Mouse (Mus musculus) heart, adult 8-10 months (tissue): ENCODE measurements around the gene Acp1. TPM values are rescaled to one million over a fixed set of nuclear protein-coding genes. Genes with fewer than 3 reads are reported as not detected.

Experiments used
- DNase-seq: peaks from one replicate; pipeline ENCODE4 v3.0.0; 2022; ENCODE audit warnings: low spot score
- total RNA-seq, 4 experiments: library from RNA; stranded (reverse); gene quantifications; 2 replicates each; pipeline ENCODE4 v1.2.4; 2022

Acp1 gene
- total RNA-seq, result 10 to 100 TPM; 28.5 to 35.6 (median 30.3) TPM

DNA sequence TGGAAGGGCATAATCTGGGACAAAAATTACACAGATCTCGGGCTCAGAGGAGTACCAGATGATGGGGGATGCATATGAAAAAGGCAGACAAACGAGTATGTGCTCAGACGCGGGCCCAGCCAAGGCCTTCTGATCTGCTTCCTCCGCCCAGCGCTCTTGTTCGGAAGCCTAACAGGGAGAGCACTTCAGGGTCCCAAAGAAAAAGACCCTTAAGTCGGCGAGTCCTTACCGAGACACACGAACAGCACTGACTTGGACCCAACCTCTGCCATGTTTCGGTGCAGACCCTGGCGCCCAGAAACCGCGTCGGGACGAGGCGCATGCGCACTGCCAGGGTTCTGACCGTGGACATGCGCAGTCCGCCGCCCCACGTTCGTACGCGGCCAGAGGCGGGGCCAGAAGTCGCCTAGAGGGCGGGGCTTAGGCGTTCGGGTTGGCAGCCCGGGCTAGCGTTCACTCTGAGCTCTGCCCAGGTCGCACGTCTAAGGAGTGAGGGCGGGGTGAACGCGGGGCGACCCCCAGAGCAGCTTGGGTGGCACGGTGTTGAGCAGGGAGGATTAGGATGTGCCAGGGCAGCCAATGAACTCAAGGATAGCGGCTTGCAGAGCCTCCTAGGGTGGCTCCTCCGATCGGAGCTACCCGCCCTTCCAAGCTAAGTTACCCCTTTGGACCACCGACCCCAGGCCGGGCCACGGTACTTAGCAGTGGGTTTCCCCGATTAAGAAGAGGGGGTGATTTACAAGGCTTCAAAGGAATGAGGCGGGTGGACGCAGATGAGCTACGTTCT is at the start of gene Acp1, which contains the start of gene Sh3yl1:
TSS of gene Acp1 (minus strand) at position 329 of the 787 bp plus-strand sequence.
TSS of gene Sh3yl1 (plus strand) at position 408 of the 787 bp plus-strand sequence.
- DNase-seq, result peak; percentile 95

DNA sequence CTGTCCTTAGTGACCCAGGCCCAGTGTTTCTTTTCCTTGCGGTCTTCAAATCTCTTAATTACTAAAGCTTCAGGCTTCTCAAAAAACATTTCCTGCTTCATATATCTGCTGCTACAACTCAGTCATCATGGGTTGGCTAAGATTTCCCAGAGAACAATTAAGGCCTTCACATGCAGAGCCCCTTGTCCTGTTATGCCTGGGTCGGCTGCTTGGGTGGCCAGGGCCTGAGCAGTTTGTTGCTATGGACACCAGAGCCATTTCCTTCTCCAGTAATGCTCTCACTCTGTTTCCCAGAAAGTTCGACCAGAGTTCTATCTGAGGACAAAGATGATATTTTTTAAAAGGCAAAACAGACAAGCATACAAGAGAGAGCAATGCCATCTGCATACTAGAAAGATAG is 32.8 kb upstream of the Acp1 start:
- DNase-seq, result no peak

DNA sequence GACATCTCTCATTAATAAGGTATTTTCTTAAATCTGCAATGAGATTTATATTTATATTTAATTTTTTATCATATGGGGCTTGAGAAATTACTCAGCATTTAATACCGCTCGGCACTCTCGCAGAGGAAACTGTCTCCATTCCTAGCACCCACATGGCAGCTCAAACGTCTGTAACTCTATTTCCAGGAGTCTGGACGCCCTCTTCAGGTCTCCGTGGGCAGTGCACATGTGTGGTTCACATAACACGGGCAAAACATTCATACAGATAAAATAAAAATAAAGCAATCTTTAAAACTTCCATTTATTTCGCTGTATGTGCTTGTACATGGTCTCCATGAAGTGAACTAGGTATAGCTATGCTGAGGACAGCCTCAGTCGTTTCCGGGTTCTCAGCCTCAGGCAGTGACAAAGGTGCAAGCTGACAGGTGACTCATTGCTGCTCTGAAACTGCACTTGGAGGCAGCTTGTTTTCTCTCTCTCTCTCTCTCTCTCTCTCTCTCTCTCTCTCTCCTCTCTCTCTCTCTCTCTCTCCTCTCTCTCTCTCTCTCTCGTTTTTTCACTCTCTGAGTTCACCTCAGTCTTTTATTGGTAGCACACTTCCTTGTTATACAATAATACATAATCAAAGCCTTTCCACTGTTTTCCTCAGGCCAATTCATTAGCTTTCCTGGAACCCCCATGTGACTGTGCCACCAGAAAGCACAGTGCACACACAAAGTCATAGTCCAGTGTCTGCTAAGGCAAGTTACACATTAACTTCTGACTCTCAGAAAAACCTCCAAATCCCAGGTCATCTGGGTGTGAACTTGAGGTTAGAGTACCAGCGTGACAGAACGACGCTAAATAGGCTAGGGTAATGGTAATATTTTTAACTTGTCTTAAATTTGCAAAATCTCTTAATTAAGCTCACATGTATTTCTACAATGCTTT is 31.9 kb upstream of the Acp1 start:
- no peak for DNase-seq

DNA sequence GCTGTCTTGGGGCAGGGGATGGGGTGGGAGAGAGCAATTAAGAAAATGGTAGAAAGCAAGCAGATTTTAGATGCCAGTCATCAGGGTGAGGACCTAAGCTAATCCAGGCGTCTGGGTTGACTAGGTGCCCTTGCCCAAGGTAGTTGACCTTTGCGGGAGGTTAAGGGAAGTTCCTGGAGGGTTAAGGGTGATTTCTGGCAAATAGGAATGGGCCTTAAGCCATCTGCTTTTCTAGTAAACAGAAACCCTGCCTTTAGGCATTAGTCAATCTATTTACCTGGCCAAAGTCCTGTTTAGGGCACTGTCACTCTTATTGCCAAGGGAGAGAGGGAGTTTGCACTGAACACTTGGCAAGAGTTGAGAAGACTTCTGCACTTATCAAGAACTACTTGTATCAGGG is 25.5 kb upstream of the Acp1 start:
- no peak for DNase-seq

DNA sequence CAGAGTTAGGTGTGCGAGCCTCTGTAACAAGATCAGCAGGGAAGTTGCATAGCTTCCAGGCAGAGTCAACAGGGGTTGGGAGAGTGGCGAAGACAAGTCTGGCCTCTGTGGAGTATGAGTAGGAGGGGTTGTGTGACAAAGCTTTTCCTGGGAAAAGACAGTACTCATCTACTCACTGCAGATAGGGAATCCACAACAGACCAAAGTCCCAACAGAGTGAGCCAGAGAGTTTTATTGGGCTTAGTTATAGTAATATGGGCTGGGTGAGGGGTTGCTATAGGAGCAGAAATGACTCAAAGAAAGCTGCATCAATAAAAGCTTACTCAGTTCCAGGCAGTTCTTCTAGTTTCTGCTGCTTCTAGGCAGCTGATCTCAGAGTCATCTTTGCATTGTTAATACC is 21.9 kb upstream of the Acp1 start:
- DNase-seq, result no peak

DNA sequence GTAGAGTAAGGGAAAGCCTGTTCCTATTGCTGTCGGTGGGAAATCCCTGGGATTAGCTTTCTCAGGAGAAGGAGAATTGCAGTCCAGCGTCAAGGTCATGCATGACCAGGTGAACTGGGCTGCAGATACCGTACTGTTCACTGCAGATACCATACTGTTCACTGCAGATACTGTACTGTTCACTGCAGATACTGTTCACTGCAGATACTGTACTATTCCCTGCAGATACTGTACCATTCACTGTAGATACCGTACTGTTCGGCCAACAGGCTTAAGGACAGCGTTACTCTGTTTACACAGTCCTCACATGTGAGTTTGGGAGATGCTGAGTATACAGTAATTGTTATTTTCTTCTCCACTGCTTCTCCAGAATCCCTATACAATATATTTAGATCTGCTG is 16.8 kb upstream of the Acp1 start:
- no peak for DNase-seq

DNA sequence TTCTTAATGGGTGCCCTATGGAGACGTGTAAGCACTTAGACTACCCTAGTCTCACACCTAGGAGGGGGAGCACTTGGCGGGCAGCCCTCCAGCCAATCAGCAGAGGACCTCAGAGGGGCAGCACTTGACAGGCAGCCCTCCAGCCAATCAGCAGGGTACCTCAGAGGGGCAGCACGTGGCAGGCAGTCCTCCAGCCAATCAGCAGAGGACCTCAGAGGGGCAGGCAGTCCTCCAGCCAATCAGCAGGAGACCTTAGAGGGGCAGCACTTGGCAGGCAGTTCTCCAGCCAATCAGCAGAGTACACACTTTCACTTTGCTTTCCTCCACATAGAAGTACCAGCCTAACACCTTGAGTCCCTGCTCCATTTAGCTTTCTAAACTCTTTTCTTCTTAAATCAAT is 11.0 kb upstream of the Acp1 start:
- DNase-seq, result no peak

DNA sequence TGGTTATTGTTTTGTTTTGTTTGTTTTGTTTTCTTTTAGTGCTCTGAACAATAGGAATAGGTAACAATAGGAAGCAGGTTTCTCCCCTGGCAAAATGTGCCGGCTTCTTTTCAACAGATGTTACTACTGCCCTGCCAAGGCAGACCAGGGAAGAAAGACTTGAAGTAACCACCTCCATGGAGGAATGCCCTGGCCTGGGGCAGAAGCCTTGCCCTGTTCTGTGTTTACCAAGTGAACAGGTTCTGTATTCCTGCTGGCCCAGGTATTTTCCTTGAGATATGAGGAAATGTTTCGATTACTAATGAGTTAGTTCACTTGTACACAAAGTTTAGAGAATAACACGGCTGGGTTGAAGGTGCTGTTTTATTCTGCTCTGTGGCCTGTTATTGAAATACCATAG is 1.5 kb upstream of the Acp1 start:
- DNase-seq, result no peak

DNA sequence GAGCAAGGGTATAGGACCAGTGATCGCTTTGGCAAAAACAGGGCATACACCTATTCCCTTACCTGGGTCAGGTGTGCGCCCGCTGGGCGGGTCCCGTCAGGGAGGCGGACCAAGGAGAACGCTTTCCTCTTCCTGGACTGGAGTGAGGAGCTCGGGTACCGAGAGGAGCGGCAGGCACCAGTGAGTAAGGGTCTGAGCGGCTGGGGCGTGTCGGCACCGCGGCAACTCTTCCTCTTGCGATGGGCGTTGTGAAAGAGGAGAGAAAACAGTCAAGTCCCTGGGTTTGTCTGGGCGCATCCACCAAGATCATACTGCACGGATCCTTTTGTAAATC is 626 bp upstream of the Acp1 start:
- DNase-seq, result peak; percentile 11

DNA sequence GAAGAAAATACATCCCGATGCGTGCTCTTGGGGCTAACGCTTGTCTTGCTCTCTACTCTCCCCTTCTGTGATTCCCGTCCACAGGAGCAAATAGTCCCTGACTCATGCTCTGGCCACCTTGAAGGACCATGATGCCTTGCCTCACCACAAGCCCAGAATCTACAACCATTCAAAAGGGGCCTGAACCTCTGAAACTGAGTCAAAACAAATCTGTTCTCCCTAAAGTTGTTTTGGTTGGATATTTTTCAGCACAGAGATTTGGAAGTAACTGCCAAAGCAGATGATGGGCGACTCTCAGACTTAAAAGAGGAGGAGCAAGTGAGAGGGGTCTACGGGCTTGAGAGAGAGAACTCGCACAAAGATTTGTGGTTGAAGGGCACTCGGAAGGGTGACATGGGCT is 529 bp downstream of the Acp1 start:
- peak; percentile 4 for DNase-seq

DNA sequence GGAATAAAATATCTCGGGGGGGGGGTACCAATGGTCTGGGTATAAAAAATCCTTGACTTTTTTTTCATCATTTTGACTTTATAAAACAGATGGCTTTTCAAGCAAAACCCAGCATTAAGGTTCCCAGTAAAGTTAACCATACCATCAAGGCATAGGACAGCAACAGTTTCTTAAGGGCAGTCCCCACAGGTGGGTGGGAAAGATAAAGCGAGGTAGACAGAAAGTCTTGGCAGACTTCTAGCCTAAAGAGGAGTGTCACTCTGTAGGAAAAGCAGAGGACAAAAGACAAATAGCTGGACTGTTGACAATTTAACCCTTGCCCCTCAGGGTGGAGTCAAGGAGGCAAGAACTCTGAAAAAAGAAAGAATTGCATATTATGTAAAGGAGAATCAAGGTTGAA is 1.5 kb downstream of the Acp1 start:
- DNase-seq, result no peak

DNA sequence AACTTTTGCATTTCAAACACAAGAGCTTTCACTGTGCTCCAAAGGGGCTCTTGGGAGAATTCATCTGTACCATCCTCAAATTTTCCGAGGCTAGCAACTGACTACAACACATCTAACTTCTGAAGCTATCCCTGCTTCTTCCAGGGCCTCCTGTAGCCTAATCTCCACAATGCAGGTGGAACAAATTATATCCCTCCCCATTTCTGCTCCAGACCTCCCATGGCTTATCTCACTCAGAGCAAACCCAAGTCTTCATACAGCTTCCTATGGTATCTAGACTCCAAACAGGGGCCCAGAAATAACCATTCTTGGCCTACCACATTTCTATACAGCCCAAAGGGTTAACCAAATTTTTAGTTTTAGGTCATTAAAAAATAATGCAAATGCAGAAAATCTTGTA is 2.7 kb downstream of the Acp1 start:
- no peak for DNase-seq

DNA sequence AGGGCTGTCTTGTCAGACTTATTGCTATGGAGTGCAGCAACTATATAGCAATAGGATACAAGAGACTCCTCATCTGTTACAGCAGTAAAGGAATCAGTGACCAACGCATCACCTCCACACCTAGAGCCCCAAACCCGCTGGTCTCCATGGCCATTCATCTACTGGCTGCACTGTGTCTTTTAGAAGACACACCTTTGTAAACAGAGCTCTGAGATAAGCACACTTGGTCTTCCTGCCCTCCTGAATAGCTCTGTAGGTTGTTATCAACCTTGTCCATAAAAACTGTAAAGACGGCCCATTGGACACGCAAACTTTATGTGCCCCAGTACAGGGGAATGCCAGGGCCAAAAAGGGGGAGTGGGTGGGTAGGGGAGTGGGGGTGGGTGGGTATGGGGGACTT is 14.3 kb downstream of the Acp1 start:
- DNase-seq, result no peak

DNA sequence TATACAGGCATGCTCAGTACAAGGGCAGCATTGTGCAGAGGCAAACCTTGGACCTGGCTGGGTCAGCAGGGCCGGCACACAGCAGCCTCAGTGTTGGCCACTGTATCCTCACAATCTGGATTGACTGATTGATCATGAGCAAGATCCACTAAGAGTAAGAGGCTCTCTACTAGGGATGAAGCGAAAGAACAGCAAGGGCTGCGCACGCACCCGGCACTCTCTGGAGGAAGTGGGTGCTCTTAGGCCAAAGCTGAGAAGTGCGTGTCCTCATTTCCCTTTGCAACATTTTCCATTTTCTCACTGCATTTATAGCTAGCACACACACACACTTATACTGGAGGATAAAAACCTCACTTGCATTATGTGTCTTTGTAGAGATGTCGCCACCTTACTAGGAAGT is 20.0 kb downstream of the Acp1 start:
- no peak for DNase-seq

DNA sequence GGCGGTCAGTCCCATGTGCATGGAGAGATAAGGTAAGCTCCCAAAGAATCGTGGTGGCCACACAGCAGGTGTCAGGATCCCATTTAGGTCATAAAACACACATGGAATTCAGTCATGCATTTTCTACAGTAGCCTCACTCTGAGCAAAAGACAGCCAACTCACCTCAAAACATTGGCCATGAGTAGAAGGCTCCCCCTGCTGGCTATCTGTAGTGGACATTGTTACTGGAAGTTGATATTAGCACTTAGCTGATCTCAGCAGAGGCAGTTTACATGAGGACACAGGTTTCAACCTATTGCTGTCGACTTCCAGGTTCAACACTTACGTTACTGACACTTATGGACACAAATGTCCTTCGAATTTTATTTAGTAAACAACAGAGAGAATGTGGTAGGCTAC is 21.3 kb downstream of the Acp1 start:
- DNase-seq, result peak; percentile 50

DNA sequence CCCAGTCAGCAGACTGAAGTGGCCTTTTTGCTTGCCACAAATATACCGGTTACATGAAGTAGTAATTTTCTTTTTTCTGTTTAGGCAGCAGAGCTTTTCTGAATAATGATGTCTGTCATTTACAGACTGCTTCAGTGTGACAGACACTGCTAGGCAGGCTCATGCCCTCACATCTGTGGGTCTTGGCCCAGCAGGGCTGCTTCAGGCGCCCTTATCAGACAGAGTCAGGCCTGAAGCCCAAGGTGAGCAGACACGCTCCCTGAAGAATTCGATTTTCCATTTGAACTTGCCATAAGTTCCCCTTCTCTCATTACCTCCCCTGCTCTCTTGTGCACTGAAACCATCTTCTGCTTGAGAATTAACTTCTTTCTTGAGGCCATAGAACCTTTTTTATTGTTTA is 23.4 kb downstream of the Acp1 start:
- DNase-seq, result no peak

DNA sequence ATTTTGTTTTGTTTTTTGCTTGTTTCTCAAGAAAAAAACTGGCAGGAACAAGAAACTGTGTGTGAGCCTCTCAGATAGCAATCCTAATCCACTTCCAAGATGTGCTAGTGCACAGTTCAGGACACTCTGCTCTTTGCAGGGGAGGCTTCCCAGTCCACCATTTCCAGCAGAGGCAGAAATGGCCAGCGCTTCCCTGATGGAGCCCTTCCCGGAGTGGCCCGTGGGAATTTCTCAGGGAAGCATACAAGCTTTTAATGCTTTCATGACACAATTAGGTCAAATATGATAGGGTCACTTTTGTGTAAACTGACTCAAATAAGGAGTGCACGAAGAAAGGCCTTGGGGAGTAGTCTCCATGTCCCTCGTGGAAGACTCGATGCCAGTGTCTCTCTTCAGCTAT is 25.5 kb downstream of the Acp1 start:
- DNase-seq, result peak; percentile 45

DNA sequence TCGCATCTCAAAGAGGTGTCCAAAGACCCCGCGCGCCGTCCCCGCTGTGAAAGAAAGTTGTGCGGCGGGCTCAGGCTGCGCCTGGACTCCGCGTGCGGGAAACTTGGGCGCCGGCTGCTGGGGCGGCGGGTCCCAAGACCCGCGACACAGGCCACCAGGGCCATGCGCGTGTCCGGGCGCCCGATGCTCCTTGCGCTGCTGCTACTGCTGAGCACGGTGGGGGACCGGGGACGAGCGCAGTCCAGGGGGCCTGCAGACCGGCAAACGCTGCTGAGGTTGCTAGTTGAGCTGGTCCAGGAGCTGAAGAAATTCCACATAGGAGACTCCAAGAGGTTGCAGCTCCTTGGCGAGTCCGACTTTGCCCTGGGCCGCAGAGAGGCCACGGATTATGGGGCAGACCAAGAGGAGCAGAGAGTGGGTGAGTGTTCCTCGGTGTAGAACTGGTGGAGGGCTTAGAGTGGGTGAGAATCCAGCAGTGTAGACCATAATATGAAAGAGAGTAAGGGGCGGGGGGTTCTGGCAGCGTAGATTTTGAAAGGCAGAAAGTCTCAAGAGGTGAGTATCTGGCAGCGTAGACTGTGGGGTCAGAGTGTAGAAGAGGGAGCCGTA is 26.7 kb downstream of the Acp1 start:
- DNase-seq, result no peak

DNA sequence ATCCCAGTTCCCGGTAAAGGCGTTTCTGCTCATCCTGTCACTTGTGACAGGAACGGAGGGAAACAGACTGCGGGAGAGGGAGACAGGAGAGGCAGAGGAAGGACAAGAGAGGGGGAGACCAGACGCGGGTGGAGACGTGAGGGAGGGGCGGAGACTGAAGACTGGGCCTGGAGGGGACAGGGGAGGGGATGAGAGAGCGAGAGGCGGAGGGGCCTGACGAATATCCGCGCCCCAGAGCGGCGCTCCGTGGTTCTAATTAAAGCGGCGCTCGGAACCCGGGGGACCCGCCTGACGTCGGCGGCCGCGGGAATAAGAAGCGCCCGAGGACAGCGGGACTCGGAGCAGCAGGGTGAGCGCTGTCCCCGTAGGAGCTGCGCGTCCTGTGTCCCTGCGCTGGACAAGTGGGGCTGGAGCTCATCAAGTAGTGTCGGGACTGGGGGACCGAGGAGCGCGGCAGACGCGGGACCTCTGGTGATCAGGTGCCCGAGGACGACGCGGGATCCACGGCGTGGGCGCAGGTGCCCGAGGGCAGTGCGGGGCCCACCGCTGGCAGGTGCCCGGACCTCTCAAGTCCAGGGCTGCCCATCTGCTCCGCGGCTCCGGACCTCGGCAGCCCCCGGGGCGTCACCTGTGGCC is 27.3 kb downstream of the Acp1 start, which contains the start of gene Alkal2:
TSS of gene Alkal2 (plus strand) at position 337 of the 636 bp plus-strand sequence.
- DNase-seq, result peak; percentile 29

DNA sequence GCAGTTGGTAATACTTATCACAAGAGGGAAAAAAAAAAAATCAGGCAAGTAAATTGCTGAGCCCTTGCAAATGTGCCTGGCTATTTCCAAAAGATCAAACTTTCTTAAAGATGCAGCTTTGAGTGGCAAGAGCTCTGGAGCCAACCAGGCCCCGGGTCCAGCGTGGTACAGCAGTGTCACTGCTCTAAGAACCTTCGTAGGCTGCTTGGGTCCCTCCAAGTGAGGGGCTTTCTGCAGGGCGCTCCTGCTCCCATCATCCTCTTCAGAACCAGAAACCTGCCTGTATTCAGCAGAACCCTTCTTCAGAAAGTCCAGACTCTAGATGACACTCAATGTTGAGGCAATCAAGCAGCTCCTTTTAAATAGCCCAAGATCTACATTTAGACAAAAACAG is 27.8 kb downstream of the Acp1 start:
- no peak for DNase-seq

DNA sequence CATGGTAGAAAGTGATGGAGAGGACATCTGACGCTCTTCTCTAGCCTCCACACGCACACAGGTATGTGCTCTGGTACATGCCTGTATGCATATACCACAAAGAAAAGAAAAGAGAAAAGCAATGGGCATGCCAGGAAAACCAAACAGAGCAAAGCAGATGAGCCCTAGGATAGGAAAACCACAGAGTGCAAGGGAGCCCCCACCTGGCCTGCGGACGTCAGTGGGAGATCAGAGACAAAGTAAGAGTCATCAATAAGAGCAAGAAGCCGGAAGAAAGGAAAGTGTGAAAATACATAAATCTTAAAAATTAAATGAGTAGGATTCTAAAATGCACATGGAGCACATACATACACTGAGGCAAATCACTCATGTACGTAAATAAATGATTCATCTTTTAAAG is 31.9 kb downstream of the Acp1 start:
- DNase-seq, result no peak

DNA sequence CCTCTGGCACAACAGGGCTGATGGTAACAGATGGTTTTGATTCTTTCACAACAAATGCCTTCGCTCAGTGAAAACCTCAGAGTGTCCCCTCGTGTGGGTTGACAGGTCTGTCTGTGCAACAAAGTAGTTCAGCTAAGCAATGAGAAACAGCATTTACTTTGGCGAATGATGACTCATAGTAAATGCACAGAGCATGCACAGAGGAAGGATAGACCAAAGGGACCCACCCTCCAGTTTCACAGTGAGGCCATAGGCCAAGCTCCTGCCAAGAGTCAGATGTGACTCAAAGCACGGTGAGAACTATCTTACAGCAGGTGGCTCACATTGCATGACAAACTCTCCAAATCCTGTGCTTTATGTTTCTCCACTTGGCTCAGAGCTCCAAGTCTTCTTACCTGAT is 45.6 kb downstream of the Acp1 start:
- no peak for DNase-seq
